Mouse (Mus musculus) ovary, adult 18-20 months (tissue): Measurements from ENCODE around the gene Snd1.

Experiments used
- DNase-seq: peaks from one replicate; pipeline ENCODE4 v3.0.0; 2022; ENCODE audit warnings: low spot score, mixed read lengths

Gene Snd1

GRCm38 (mm10) chr6:28474839-28475238 lies at the start of gene Snd1:
Snd1 (plus strand) TSS chr6:28475139.
- no peak for DNase-seq

- no peak for DNase-seq
Measured at GRCm38 (mm10) chr6:28427096-28427839, 47.7 kb upstream of the Snd1 start, which contains the start of gene Fscn3. Fscn3 (plus strand) TSS chr6:28427789.

GRCm38 (mm10) chr6:28428290-28428689 lies 46.6 kb upstream of the Snd1 start, which contains the start of gene Gcc1:
Gcc1 (minus strand) TSS chr6:28428390.
- no peak for DNase-seq

GRCm38 (mm10) chr6:28429870-28430269 lies 45.1 kb upstream of the Snd1 start:
- no peak for DNase-seq

- DNase-seq: no peak
Measured at GRCm38 (mm10) chr6:28430795-28431537, 44.0 kb upstream of the Snd1 start.

- no peak for DNase-seq
Measured at GRCm38 (mm10) chr6:28431538-28431855, 43.4 kb upstream of the Snd1 start.

GRCm38 (mm10) chr6:28447937-28448336 lies 27.0 kb upstream of the Snd1 start:
- DNase-seq: no peak

GRCm38 (mm10) chr6:28449253-28449652 lies 25.7 kb upstream of the Snd1 start, which contains the start of gene Pax4:
Pax4 (minus strand) TSS chr6:28449353.
- no peak for DNase-seq

GRCm38 (mm10) chr6:28450481-28450880 lies 24.5 kb upstream of the Snd1 start:
- no peak for DNase-seq

GRCm38 (mm10) chr6:28450977-28451376 lies 24.0 kb upstream of the Snd1 start:
- no peak for DNase-seq

GRCm38 (mm10) chr6:28459221-28459668 lies 15.7 kb upstream of the Snd1 start:
- DNase-seq: no peak

GRCm38 (mm10) chr6:28460534-28460933 lies 14.4 kb upstream of the Snd1 start:
- DNase-seq: peak; percentile 20

- no peak for DNase-seq
Measured at GRCm38 (mm10) chr6:28464630-28465029, 10.3 kb upstream of the Snd1 start.

GRCm38 (mm10) chr6:28470017-28470602 lies 4.8 kb upstream of the Snd1 start:
- no peak for DNase-seq

GRCm38 (mm10) chr6:28470621-28471020 lies 4.3 kb upstream of the Snd1 start:
- DNase-seq: no peak

GRCm38 (mm10) chr6:28471284-28472035 lies 3.5 kb upstream of the Snd1 start:
- DNase-seq: no peak

GRCm38 (mm10) chr6:28474211-28474610 lies 728 bp upstream of the Snd1 start:
- DNase-seq: no peak

GRCm38 (mm10) chr6:28479865-28480751 lies 5.2 kb downstream of the Snd1 start:
- DNase-seq: peak; percentile 100

GRCm38 (mm10) chr6:28480752-28481492 lies 6.0 kb downstream of the Snd1 start:
- no peak for DNase-seq

GRCm38 (mm10) chr6:28482711-28483315 lies 7.9 kb downstream of the Snd1 start:
- DNase-seq: no peak
